Mouse (Mus musculus) kidney, adult 2 months (tissue): ENCODE measurements around the gene Fn1.

Experiments used
- CTCF ChIP-seq: fragments of 200-500 bp; conservative IDR thresholded peaks from 2 replicates; pipeline ENCODE4 v1.5.1; 2011; ENCODE audit warnings: low read depth, mild to moderate bottlenecking, control low read depth, low read length, moderate library complexity, mixed read lengths; ENCODE audit not compliant: insufficient read depth, insufficient read length
- POLR2A ChIP-seq: fragments of 200-500 bp; IDR thresholded peaks from one replicate; pipeline ENCODE4 v1.6.1; 2011; ENCODE audit warnings: low read depth, low read length, control low read depth

- no peak for TF ChIP-seq POLR2A
- TF ChIP-seq CTCF = no peak
Observed at GRCm38 (mm10) chr1:71641206-71641605, 11.8 kb downstream of the Fn1 start.
